Mouse (Mus musculus) CH12.LX (cell line): ENCODE measurements around the gene Gcdh. TPM values are rescaled to one million over a fixed set of nuclear protein-coding genes. Genes with fewer than 3 reads are reported as not detected.

Experiments
- DNase-seq: peaks from one replicate; pipeline ENCODE4 v3.0.0-alpha.2; 2013; ENCODE audit errors: extremely low read depth
- H3K27ac ChIP-seq: 2 replicates; pipeline ENCODE4 v1.5.1; 2012; ENCODE audit warnings: low read depth, mild to moderate bottlenecking, control low read depth, moderate library complexity; ENCODE audit not compliant: insufficient read depth
- H3K27me3 ChIP-seq: replicated peaks from 2 replicates; pipeline ENCODE3; 2012; ENCODE audit warnings: inconsistent platforms
- H3K36me3 ChIP-seq, 2 experiments: replicated peaks in 1 of 2; 2 replicates each; pipeline versions ENCODE3 to v1.6.1; 2012; ENCODE audit warnings: inconsistent platforms in 1 of 2, low read length in 1 of 2, mild to moderate bottlenecking in 1 of 2, mixed read lengths in 1 of 2, moderate library complexity in 1 of 2; ENCODE audit not compliant: control insufficient read depth in 1 of 2, insufficient read depth in 1 of 2
- H3K4me1 ChIP-seq, 2 experiments: 2 replicates each; pipeline ENCODE4 v1.6.1; 2012; ENCODE audit warnings: inconsistent platforms in 1 of 2, moderate library complexity in 1 of 2; ENCODE audit not compliant: insufficient read depth in 2 of 2, control insufficient read depth in 1 of 2
- H3K4me2 ChIP-seq: 2 replicates; pipeline ENCODE4 v1.6.1; 2012; ENCODE audit warnings: low read depth, mild to moderate bottlenecking, control low read depth; ENCODE audit not compliant: poor library complexity, insufficient read depth, severe bottlenecking
- H3K4me3 ChIP-seq, 3 experiments: fragments of 150-350 bp in 1 of 3; sonication (generic) in 1 of 3; replicated peaks in 1 of 3; 2 replicates each; pipeline versions ENCODE3 to v1.5.1; 2011 to 2012; ENCODE audit warnings: low read depth in 2 of 3, low read length in 2 of 3, mild to moderate bottlenecking in 2 of 3, moderate library complexity in 2 of 3, control low read depth in 1 of 3, improper control_type of control experiment in 1 of 3, inconsistent platforms in 1 of 3, mixed read lengths in 1 of 3; ENCODE audit not compliant: poor library complexity in 1 of 3
- H3K79me2 ChIP-seq: replicated peaks from 2 replicates; pipeline ENCODE4 v1.6.1; 2012; ENCODE audit warnings: mild to moderate bottlenecking, moderate library complexity; ENCODE audit not compliant: control insufficient read depth, poor library complexity, insufficient read depth, severe bottlenecking; ENCODE audit errors: extremely low read depth
- H3K9ac ChIP-seq: 2 replicates; pipeline ENCODE4 v1.6.1; 2012; ENCODE audit warnings: low read depth, mild to moderate bottlenecking, control low read depth, moderate library complexity; ENCODE audit not compliant: insufficient read depth
- H3K9me3 ChIP-seq: replicated peaks from 2 replicates; pipeline ENCODE3; 2012; ENCODE audit warnings: low read length, inconsistent platforms, mixed read lengths
- BHLHE40 ChIP-seq: IDR thresholded peaks from 2 replicates; pipeline ENCODE4 v1.6.1; 2011; ENCODE audit warnings: mild to moderate bottlenecking, low read depth, low read length, improper control_type of control experiment
- CTCF ChIP-seq, 2 experiments: IDR thresholded peaks in 1 of 2; conservative IDR thresholded peaks in 1 of 2; 2 replicates each; pipeline ENCODE4 v1.5.1; 2011 to 2012; ENCODE audit warnings: low read depth in 2 of 2, low read length in 2 of 2, improper control_type of control experiment in 1 of 2, inconsistent platforms in 1 of 2, mild to moderate bottlenecking in 1 of 2, moderate library complexity in 1 of 2
- E2F4 ChIP-seq: IDR thresholded peaks from 2 replicates; pipeline ENCODE4 v1.6.1; 2011; ENCODE audit warnings: low read depth, low read length, improper control_type of control experiment; ENCODE audit not compliant: insufficient replicate concordance
- ELF1 ChIP-seq: IDR thresholded peaks from 2 replicates; pipeline ENCODE4 v1.6.1; 2014; ENCODE audit warnings: low read depth, mild to moderate bottlenecking, inconsistent platforms, low read length, improper control_type of control experiment
- EP300 ChIP-seq: IDR thresholded peaks from 2 replicates; pipeline ENCODE4 v1.6.1; 2011; ENCODE audit warnings: low read length, improper control_type of control experiment
- HCFC1 ChIP-seq: IDR thresholded peaks from 2 replicates; pipeline ENCODE4 v1.6.1; 2012; ENCODE audit warnings: low read depth, mild to moderate bottlenecking, inconsistent platforms, low read length, improper control_type of control experiment
- IRF4 ChIP-seq: IDR thresholded peaks from 2 replicates; pipeline ENCODE4 v1.6.1; 2014; ENCODE audit warnings: low read depth, mild to moderate bottlenecking, inconsistent platforms, low read length, improper control_type of control experiment
- JUN ChIP-seq: IDR thresholded peaks from 2 replicates; pipeline ENCODE4 v1.6.1; 2011; ENCODE audit warnings: low read depth, mild to moderate bottlenecking, low read length, improper control_type of control experiment, moderate library complexity; ENCODE audit not compliant: insufficient read depth
- KAT2A ChIP-seq: IDR thresholded peaks from 2 replicates; pipeline ENCODE4 v1.6.1; 2012; ENCODE audit warnings: low read length, improper control_type of control experiment, inconsistent platforms; ENCODE audit not compliant: insufficient replicate concordance
- MAX ChIP-seq: IDR thresholded peaks from 2 replicates; pipeline ENCODE4 v1.6.1; 2011; ENCODE audit warnings: low read length, improper control_type of control experiment
- MAZ ChIP-seq: IDR thresholded peaks from 2 replicates; pipeline ENCODE4 v1.6.1; 2012; ENCODE audit warnings: low read depth, mild to moderate bottlenecking, inconsistent platforms, low read length, improper control_type of control experiment, moderate library complexity
- MEF2A ChIP-seq: IDR thresholded peaks from 2 replicates; pipeline ENCODE4 v1.6.1; 2014; ENCODE audit warnings: low read depth, mild to moderate bottlenecking, inconsistent platforms, low read length, improper control_type of control experiment, borderline replicate concordance
- MXI1 ChIP-seq: IDR thresholded peaks from 2 replicates; pipeline ENCODE4 v1.6.1; 2011; ENCODE audit warnings: mild to moderate bottlenecking, low read depth, low read length, improper control_type of control experiment
- NELFE ChIP-seq: IDR thresholded peaks from 2 replicates; pipeline ENCODE4 v1.6.1; 2011; ENCODE audit warnings: low read depth, low read length, improper control_type of control experiment
- NRF1 ChIP-seq: IDR thresholded peaks from 2 replicates; pipeline ENCODE4 v1.6.1; 2014; ENCODE audit warnings: low read depth, mild to moderate bottlenecking, inconsistent platforms, low read length, improper control_type of control experiment, moderate library complexity
- PAX5 ChIP-seq: IDR thresholded peaks from 2 replicates; pipeline ENCODE4 v1.6.1; 2012; ENCODE audit warnings: low read length, inconsistent platforms, mixed read lengths
- POLR2A ChIP-seq: IDR thresholded peaks from 2 replicates; pipeline ENCODE4 v1.6.1; 2011; ENCODE audit warnings: low read depth, mild to moderate bottlenecking, improper control_type of control experiment, low read length
- SIN3A ChIP-seq: IDR thresholded peaks from 2 replicates; pipeline ENCODE4 v1.6.1; 2012; ENCODE audit warnings: low read length, improper control_type of control experiment, inconsistent platforms
- TCF12 ChIP-seq: IDR thresholded peaks from 2 replicates; pipeline ENCODE4 v1.6.1; 2014; ENCODE audit warnings: low read depth, mild to moderate bottlenecking, inconsistent platforms, low read length, improper control_type of control experiment
- USF1 ChIP-seq: IDR thresholded peaks from 2 replicates; pipeline ENCODE4 v1.6.1; 2014; ENCODE audit warnings: low read depth, mild to moderate bottlenecking, inconsistent platforms, low read length, improper control_type of control experiment
- ZC3H11A ChIP-seq: IDR thresholded peaks from 2 replicates; pipeline ENCODE4 v1.6.1; 2012; ENCODE audit warnings: low read depth, mild to moderate bottlenecking, inconsistent platforms, low read length, improper control_type of control experiment
- ZNF384 ChIP-seq: IDR thresholded peaks from 2 replicates; pipeline ENCODE4 v1.6.1; 2012; ENCODE audit warnings: low read depth, low read length, improper control_type of control experiment, inconsistent platforms
- dilution Hi-C: fragments of 300-500 bp; cut with MboI; formaldehyde crosslinking; loops from 2 replicates; pipeline ENCODE4 v1.14.3; 2020; ENCODE audit warnings: low sequenced_read_pairs; ENCODE audit not compliant: extremely low pct_unique_long_range_greater_than_20kb, extremely low pct_ligation_motif_present
- in situ Hi-C: fragments of 300-500 bp; cut with MboI; formaldehyde crosslinking; loops from 3 replicates; pipeline ENCODE4 v1.14.3; 2019; ENCODE audit warnings: low sequenced_read_pairs, low pct_ligation_motif_present, low pct_unique_long_range_greater_than_20kb, mixed read lengths
- polyA plus RNA-seq: library from polyadenylated mRNA; unstranded; fragments of >175 nt; gene quantifications from 2 replicates; pipeline ENCODE4 v1.2.1, GENCODE M21; 2012; ENCODE audit warnings: low read depth; ENCODE audit not compliant: insufficient read length
- total RNA-seq, 2 experiments: library from RNA; depleted of rRNA; stranded (reverse); fragments of 300-350 nt in 1 of 2; fragments of >200 nt in 1 of 2; gene quantifications; 2 replicates each; pipeline ENCODE4 v1.2.3; 2012 to 2014

The Gcdh gene
- total and polyA plus RNA-seq, 3 experiments = 13.7 to 26.2 (median 16.4) TPM

GRCm38 (mm10) chr8:84874339-84874738, 19.4 kb downstream of the Gcdh start:
- Histone ChIP-seq H3K4me3 (no peak overlapping the region), H3K27me3 (no peaks in the 10 kb centered on the region), H3K4me2 (no peak overlapping the region), H3K9me3 (no peaks in the 10 kb centered on the region), H3K9ac (no peak overlapping the region), H3K27ac (no peak overlapping the region), H3K36me3 (peaks cover 4 to 53% of the 10 kb centered on the region in 2 experiments), H3K79me2 (no peaks in the 10 kb centered on the region), H3K4me1 (no peaks in the 10 kb centered on the region)
- dilution Hi-C loops (no loop called here), in situ Hi-C loops (no loop called here)
- no peak for TF ChIP-seq MAZ
- no peak for DNase-seq

GRCm38 (mm10) chr8:84873016-84873415, 20.7 kb downstream of the Gcdh start:
- peaks cover 18 to 67% of the 10 kb centered on the region in 2 experiments for H3K36me3 ChIP-seq
- in situ Hi-C loops (no loop called here), dilution Hi-C loops (no loop called here)
- no peaks in the 10 kb centered on the region for H3K4me1 ChIP-seq
- no peak overlapping the region for H3K27ac ChIP-seq
- H3K4me2 ChIP-seq = no peak overlapping the region
- H3K27me3 ChIP-seq = no peaks in the 10 kb centered on the region
- H3K9ac ChIP-seq = no peak overlapping the region
- H3K4me3 ChIP-seq = no peak overlapping the region
- no peaks in the 10 kb centered on the region for H3K9me3 ChIP-seq
- H3K79me2 ChIP-seq = no peaks in the 10 kb centered on the region
- DNase-seq = no peak
- TF ChIP-seq KAT2A = no peak
- no peak for TF ChIP-seq POLR2A
- TF ChIP-seq NRF1 = no peak
- TF ChIP-seq MAX = no peak
- TF ChIP-seq HCFC1 = no peak
- TF ChIP-seq IRF4 = no peak
- TF ChIP-seq EP300 = no peak
- TF ChIP-seq PAX5 = no peak
- no peak for TF ChIP-seq E2F4
- TF ChIP-seq MEF2A = no peak
- TF ChIP-seq ZC3H11A = no peak
- TF ChIP-seq NELFE = no peak
- TF ChIP-seq MXI1 = no peak
- TF ChIP-seq JUN = no peak

GRCm38 (mm10) chr8:84872309-84872965, 21.3 kb downstream of the Gcdh start:
- in situ Hi-C loops = no loop called here
- Histone ChIP-seq H3K4me1 (no peaks in the 10 kb centered on the region), H3K36me3 (peaks cover 23 to 70% of the 10 kb centered on the region in 2 experiments)
- no peak for TF ChIP-seq BHLHE40
- TF ChIP-seq POLR2A = no peak
- no peak for TF ChIP-seq E2F4
- no peak for TF ChIP-seq HCFC1
- no peak for TF ChIP-seq MEF2A
- no peak for TF ChIP-seq MAZ
- TF ChIP-seq NELFE = no peak
- no peak for TF ChIP-seq ELF1
- no peak for TF ChIP-seq SIN3A
- TF ChIP-seq CTCF (conservative IDR thresholded peaks at IDR 0.05 in 1 of 2, IDR thresholded peaks at IDR 0.05 in 1 of 2; ENCODE audit: low read depth in 2 of 2, low read length in 2 of 2) = no peak
- TF ChIP-seq ZNF384 = no peak
- TF ChIP-seq USF1 = no peak
- no peak for TF ChIP-seq JUN
- TF ChIP-seq MAX = no peak
- no peak for TF ChIP-seq TCF12
- no peak for TF ChIP-seq MXI1
- TF ChIP-seq, all 38 proteins: peak for 0
- Histone ChIP-seq H3K27me3 (no peaks in the 10 kb centered on the region), H3K9me3 (no peaks in the 10 kb centered on the region), H3K4me2 (no peak overlapping the region), H3K79me2 (no peaks in the 10 kb centered on the region), H3K9ac (no peak overlapping the region), H3K4me3 (no peak overlapping the region), H3K27ac (no peak overlapping the region)
- dilution Hi-C loops = no loop called here
- DNase-seq = no peak
